Mouse (Mus musculus) CH12.LX (cell line): ENCODE data around the gene St3gal3.

Experiments
- CHD2 ChIP-seq: IDR thresholded peaks from 2 replicates; pipeline ENCODE4 v1.6.1; 2011; ENCODE audit warnings: low read length, improper control_type of control experiment
- CTCF ChIP-seq, 2 experiments: IDR thresholded peaks in 1 of 2; conservative IDR thresholded peaks in 1 of 2; 2 replicates each; pipeline ENCODE4 v1.5.1; 2011 to 2012; ENCODE audit warnings: low read depth in 2 of 2, low read length in 2 of 2, improper control_type of control experiment in 1 of 2, inconsistent platforms in 1 of 2, mild to moderate bottlenecking in 1 of 2, moderate library complexity in 1 of 2
- ELF1 ChIP-seq: IDR thresholded peaks from 2 replicates; pipeline ENCODE4 v1.6.1; 2014; ENCODE audit warnings: low read depth, mild to moderate bottlenecking, inconsistent platforms, low read length, improper control_type of control experiment
- ETS1 ChIP-seq: conservative IDR thresholded peaks from 2 replicates; pipeline ENCODE4 v1.6.1; 2012; ENCODE audit warnings: low read depth, mild to moderate bottlenecking, inconsistent platforms, low read length, improper control_type of control experiment, moderate library complexity
- MAFK ChIP-seq: IDR thresholded peaks from 2 replicates; pipeline ENCODE4 v1.6.1; 2011; ENCODE audit warnings: low read length, improper control_type of control experiment; ENCODE audit not compliant: insufficient replicate concordance
- NRF1 ChIP-seq: IDR thresholded peaks from 2 replicates; pipeline ENCODE4 v1.6.1; 2014; ENCODE audit warnings: low read depth, mild to moderate bottlenecking, inconsistent platforms, low read length, improper control_type of control experiment, moderate library complexity
- POLR2A ChIP-seq: IDR thresholded peaks from 2 replicates; pipeline ENCODE4 v1.6.1; 2011; ENCODE audit warnings: low read depth, mild to moderate bottlenecking, improper control_type of control experiment, low read length
- TCF12 ChIP-seq: IDR thresholded peaks from 2 replicates; pipeline ENCODE4 v1.6.1; 2014; ENCODE audit warnings: low read depth, mild to moderate bottlenecking, inconsistent platforms, low read length, improper control_type of control experiment
- ZNF384 ChIP-seq: IDR thresholded peaks from 2 replicates; pipeline ENCODE4 v1.6.1; 2012; ENCODE audit warnings: low read depth, low read length, improper control_type of control experiment, inconsistent platforms

- no peak for TF ChIP-seq NRF1
- no peak for TF ChIP-seq POLR2A
- TF ChIP-seq ETS1, result no peak
- TF ChIP-seq ZNF384, result no peak
- no peak for TF ChIP-seq ELF1
- no peak for TF ChIP-seq MAFK
- no peak for TF ChIP-seq CHD2
- TF ChIP-seq TCF12, result no peak
- no peak for TF ChIP-seq CTCF (conservative IDR thresholded peaks at IDR 0.05 in 1 of 2, IDR thresholded peaks at IDR 0.05 in 1 of 2; ENCODE audit: low read depth in 2 of 2, low read length in 2 of 2)
These were observed 12.6 kb downstream of the St3gal3 start for GRCm38 (mm10) chr4:118122078-118122477.
